Comparison of ENCODE assay signal across 27 mouse cellular contexts in genomic region chr16:37612013-37612412, GRCm38 (mm10). TPM values are rescaled to one million over a fixed set of nuclear protein-coding genes. Genes with fewer than 3 reads are reported as not detected.
A peak's percentile ranks its signal among the peaks of the same experiment; 100 is the strongest.
DNase-seq lines count a peak whose midpoint lies in the region; ATAC-seq and TF ChIP-seq lines count a peak whose summit lies in the region.
"Had no signal": no experiment of that assay in that cellular context is flagged by ENCODE, and none has a peak within 500 bp of the region (broad histone marks: within the 10 kb centered on the region; RNA-seq: fewer than 3 reads in every experiment).

No protein-coding gene starts in this region.

- no peak overlapping the region for H3K4me3 ChIP-seq in lung, adult 2 months (replicated peaks; ENCODE audit: extremely low read depth, low read depth, low read length)
- H3K4me3 ChIP-seq: forebrain, embryonic 10.5 days; forebrain, embryonic 13.5 days; heart, adult 2 months; heart, embryonic 10.5 days; heart, embryonic 13.5 days; hindbrain, embryonic 12.5 days; hindbrain, embryonic 15.5 days had no signal

- WGBS in lung, adult 2 months, result 87% methylated on average over 5 of the region's 5 CpGs

- H3K4me1 ChIP-seq in lung, adult 2 months (ENCODE audit: control insufficient read depth, insufficient read depth, low read length), result no peaks in the 10 kb centered on the region
- H3K4me1 ChIP-seq: forebrain, embryonic 13.5 days; heart, embryonic 13.5 days had no signal

- peak; percentile 53; the same call in 1 of the 2 replicates for ATAC-seq in frontal cortex, adult (ENCODE audit: low TSS enrichment)
- ATAC-seq: forebrain, embryonic 13.5 days; forebrain, embryonic 16.5 days; intestine, postnatal 0 days; Patski had no signal

- TF ChIP-seq CTCF in lung, adult 2 months (IDR thresholded peaks at IDR 0.05; ENCODE audit: insufficient read depth, low read length), result no peak

- TF ChIP-seq POLR2A in lung, adult 2 months (IDR thresholded peaks at IDR 0.05; ENCODE audit: borderline replicate concordance, extremely low read depth, low read depth, low read length), result no peak

- DNase-seq in cerebellum, adult 11-12 months, result peak; percentile 74
- DNase-seq in cerebellum, postnatal 14 days, result no peak
- DNase-seq in frontal cortex, postnatal 10 days (ENCODE audit: low spot score in 2 of 2), result no peak
- DNase-seq in right cerebral cortex, adult 18-20 months, result peak; percentile 65
- no peak for DNase-seq in right cerebral cortex, postnatal 25 days
- DNase-seq in cerebellum, postnatal 25 days, result peak; percentile 62 to 66
- no peak for DNase-seq in lung, adult 2 months
- DNase-seq: adrenal gland, postnatal 10 days; adrenal gland, postnatal 36 days; B cell, adult 2 months; gastrocnemius, postnatal 25 days; heart, adult 2 months; heart, postnatal 14 days; kidney, adult 2 months had no signal

RNA-seq across cellular contexts. Expression of gene Hgd, which starts 32.1 kb away (rescaled TPM):
- 0.25 and 0.31 TPM in 2 replicates for polyA plus RNA-seq in lung, adult 2 months (2012; rRNA removed)
- polyA plus RNA-seq: embryonic facial prominence, embryonic 11.5 days; embryonic facial prominence, embryonic 14.5 days; forebrain, embryonic 10.5 days; G1E; hindbrain, embryonic 12.5 days had no signal

RNA-seq across cellular contexts. Expression of gene Ndufb4, which starts 42.2 kb away (rescaled TPM):
- polyA plus RNA-seq in lung, adult 2 months (2012; rRNA removed), result 48.9 and 56.6 TPM in 2 replicates

Comparison
In these comparisons a context has a peak if more than half of its experiments do, and no peak if none do; other contexts are left out.
1. DNase-seq: peak in cerebellum, adult 11-12 months (single experiment), right cerebral cortex, adult 18-20 months (single experiment) and cerebellum, postnatal 25 days (2 of 2); none in cerebellum, postnatal 14 days (0 of 2), frontal cortex, postnatal 10 days (0 of 2), right cerebral cortex, postnatal 25 days (single experiment) and lung, adult 2 months (single experiment).